Mouse (Mus musculus): Measurements from ENCODE around the gene 1700017B05Rik. TPM values are rescaled to one million over a fixed set of nuclear protein-coding genes. Genes with fewer than 3 reads are reported as not detected.

1700017B05Rik gene
- polyA plus RNA-seq, 1 experiment from 2014 or later: 24.6 TPM

- H3K4me3 ChIP-seq (replicated peaks): no peak overlapping the region
- no peak overlapping the region for H3K27ac ChIP-seq
- peaks cover 30% of the 10 kb centered on the region for H3K4me1 ChIP-seq
- no peak for ATAC-seq (replicated peaks; ENCODE audit: low FRiP score)
- no peaks in the 10 kb centered on the region for H3K9me3 ChIP-seq (replicated peaks)
- no peak overlapping the region for H3K9ac ChIP-seq
- H3K36me3 ChIP-seq: peaks cover 72% of the 10 kb centered on the region
- WGBS: 94% methylated on average over 11 of the region's 11 CpGs
- H3K4me2 ChIP-seq: no peak overlapping the region
- H3K27me3 ChIP-seq: no peaks in the 10 kb centered on the region
Observed at GRCm38 (mm10) chr9:57256861-57257260, 5.6 kb downstream of the 1700017B05Rik start.

- WGBS: 94% methylated on average over 20 of the region's 20 CpGs
- Histone ChIP-seq H3K4me2 (no peak overlapping the region), H3K27me3 (no peaks in the 10 kb centered on the region), H3K27ac (no peak overlapping the region), H3K36me3 (peaks cover 78% of the 10 kb centered on the region), H3K9ac (no peak overlapping the region), H3K4me1 (peaks cover 26% of the 10 kb centered on the region), H3K4me3 (replicated peaks) (no peak overlapping the region), H3K9me3 (replicated peaks) (no peaks in the 10 kb centered on the region)
- ATAC-seq (replicated peaks; ENCODE audit: low FRiP score): no peak
Observed at GRCm38 (mm10) chr9:57256309-57256708, 6.1 kb downstream of the 1700017B05Rik start.

GRCm38 (mm10) chr9:57254823-57255495, 7.5 kb downstream of the 1700017B05Rik start:
- ATAC-seq (replicated peaks; ENCODE audit: low FRiP score): no peak
- Histone ChIP-seq H3K4me1 (peaks cover 12% of the 10 kb centered on the region), H3K9me3 (replicated peaks) (no peaks in the 10 kb centered on the region), H3K9ac (no peak overlapping the region), H3K4me3 (replicated peaks) (no peak overlapping the region), H3K36me3 (peaks cover 85% of the 10 kb centered on the region), H3K27ac (no peak overlapping the region), H3K27me3 (no peaks in the 10 kb centered on the region), H3K4me2 (no peak overlapping the region)
- 85% methylated on average over 9 of the region's 9 CpGs for WGBS

- Histone ChIP-seq H3K4me1 (peaks cover 11% of the 10 kb centered on the region), H3K27ac (no peak overlapping the region), H3K4me3 (replicated peaks) (no peak overlapping the region), H3K9ac (no peak overlapping the region), H3K4me2 (no peak overlapping the region), H3K27me3 (no peaks in the 10 kb centered on the region), H3K9me3 (replicated peaks) (no peaks in the 10 kb centered on the region), H3K36me3 (peaks cover 85% of the 10 kb centered on the region)
- 75% methylated on average over 7 of the region's 7 CpGs for WGBS
- ATAC-seq (replicated peaks; ENCODE audit: low FRiP score): no peak
Observed at GRCm38 (mm10) chr9:57254061-57254460, 8.4 kb downstream of the 1700017B05Rik start.

GRCm38 (mm10) chr9:57251139-57251538, 11.3 kb downstream of the 1700017B05Rik start:
- H3K4me3 ChIP-seq (replicated peaks): no peak overlapping the region
- peaks cover 56% of the 10 kb centered on the region for H3K36me3 ChIP-seq
- no peaks in the 10 kb centered on the region for H3K27me3 ChIP-seq
- ATAC-seq (replicated peaks; ENCODE audit: low FRiP score): no peak
- 94% methylated on average over 2 of the region's 2 CpGs for WGBS
- no peak overlapping the region for H3K27ac ChIP-seq
- no peak overlapping the region for H3K4me2 ChIP-seq
- peaks cover 24% of the 10 kb centered on the region for H3K4me1 ChIP-seq
- no peak overlapping the region for H3K9ac ChIP-seq
- no peaks in the 10 kb centered on the region for H3K9me3 ChIP-seq (replicated peaks)

- Histone ChIP-seq H3K27ac (no peak overlapping the region), H3K36me3 (peaks cover 45% of the 10 kb centered on the region), H3K4me1 (peaks cover 19% of the 10 kb centered on the region), H3K27me3 (no peaks in the 10 kb centered on the region), H3K9ac (no peak overlapping the region), H3K4me3 (replicated peaks) (no peak overlapping the region), H3K4me2 (no peak overlapping the region), H3K9me3 (replicated peaks) (no peaks in the 10 kb centered on the region)
- ATAC-seq (replicated peaks; ENCODE audit: low FRiP score): no peak
- WGBS: 92% methylated on average over 4 of the region's 4 CpGs
Observed at GRCm38 (mm10) chr9:57250026-57250425, 12.4 kb downstream of the 1700017B05Rik start.

- 65% methylated on average over 7 of the region's 7 CpGs for WGBS
- no peak overlapping the region for H3K4me2 ChIP-seq
- no peak overlapping the region for H3K27ac ChIP-seq
- peaks cover 27% of the 10 kb centered on the region for H3K4me1 ChIP-seq
- ATAC-seq (replicated peaks; ENCODE audit: low FRiP score): no peak
- no peaks in the 10 kb centered on the region for H3K27me3 ChIP-seq
- no peaks in the 10 kb centered on the region for H3K9me3 ChIP-seq (replicated peaks)
- no peak overlapping the region for H3K4me3 ChIP-seq (replicated peaks)
- H3K9ac ChIP-seq: no peak overlapping the region
- peaks cover 27% of the 10 kb centered on the region for H3K36me3 ChIP-seq
Observed at GRCm38 (mm10) chr9:57248030-57248942, 14.1 kb downstream of the 1700017B05Rik start.

- H3K27me3 ChIP-seq: no peaks in the 10 kb centered on the region
- ATAC-seq (replicated peaks; ENCODE audit: low FRiP score): no peak
Observed at GRCm38 (mm10) chr9:57247201-57247671, 15.2 kb downstream of the 1700017B05Rik start.

GRCm38 (mm10) chr9:57246482-57246881, 15.9 kb downstream of the 1700017B05Rik start:
- Histone ChIP-seq H3K9me3 (replicated peaks) (no peaks in the 10 kb centered on the region), H3K4me2 (no peak overlapping the region), H3K4me3 (replicated peaks) (no peak overlapping the region), H3K4me1 (peaks cover 27% of the 10 kb centered on the region), H3K27me3 (no peaks in the 10 kb centered on the region), H3K36me3 (peaks cover 9% of the 10 kb centered on the region), H3K27ac (no peak overlapping the region), H3K9ac (no peak overlapping the region)
- whole genome bisulfite sequencing: 95% methylated on average over 5 of the region's 5 CpGs
- no peak for ATAC-seq (replicated peaks; ENCODE audit: low FRiP score)

More at GRCm38 (mm10) chr9:57247201-57247671, 15.2 kb downstream of the 1700017B05Rik start:
- Histone ChIP-seq H3K9ac (no peak overlapping the region), H3K4me1 (peaks cover 27% of the 10 kb centered on the region), H3K9me3 (replicated peaks) (no peaks in the 10 kb centered on the region), H3K36me3 (peaks cover 17% of the 10 kb centered on the region), H3K4me3 (replicated peaks) (no peak overlapping the region), H3K27ac (no peak overlapping the region), H3K4me2 (no peak overlapping the region)
- WGBS: 39% methylated on average over 8 of the region's 8 CpGs

GRCm38 (mm10) chr9:57244106-57244685, 18.2 kb downstream of the 1700017B05Rik start:
- ATAC-seq (replicated peaks; ENCODE audit: low FRiP score): no peak
- WGBS: 29% methylated on average over 7 of the region's 7 CpGs
- H3K36me3 ChIP-seq: no peaks in the 10 kb centered on the region

GRCm38 (mm10) chr9:57242916-57243315, 19.5 kb downstream of the 1700017B05Rik start:
- Histone ChIP-seq H3K9me3 (replicated peaks) (no peaks in the 10 kb centered on the region), H3K4me2 (no peak overlapping the region), H3K4me3 (replicated peaks) (no peak overlapping the region), H3K36me3 (no peaks in the 10 kb centered on the region), H3K27me3 (no peaks in the 10 kb centered on the region), H3K27ac (no peak overlapping the region), H3K4me1 (peaks cover 22% of the 10 kb centered on the region), H3K9ac (no peak overlapping the region)
- no peak for ATAC-seq (replicated peaks; ENCODE audit: low FRiP score)
- 47% methylated on average over 5 of the region's 5 CpGs for WGBS

More at GRCm38 (mm10) chr9:57244106-57244685, 18.2 kb downstream of the 1700017B05Rik start:
- Histone ChIP-seq H3K4me1 (peaks cover 27% of the 10 kb centered on the region), H3K9ac (no peak overlapping the region), H3K4me3 (replicated peaks) (no peak overlapping the region), H3K27me3 (no peaks in the 10 kb centered on the region), H3K9me3 (replicated peaks) (no peaks in the 10 kb centered on the region), H3K4me2 (no peak overlapping the region), H3K27ac (no peak overlapping the region)

- Histone ChIP-seq H3K9me3 (replicated peaks) (no peaks in the 10 kb centered on the region), H3K27me3 (no peaks in the 10 kb centered on the region), H3K27ac (no peak overlapping the region), H3K4me1 (peaks cover 13% of the 10 kb centered on the region), H3K36me3 (no peaks in the 10 kb centered on the region), H3K9ac (no peak overlapping the region), H3K4me3 (replicated peaks) (no peak overlapping the region), H3K4me2 (no peak overlapping the region)
- WGBS: 85% methylated on average over 5 of the region's 5 CpGs
- no peak for ATAC-seq (replicated peaks; ENCODE audit: low FRiP score)
Observed at GRCm38 (mm10) chr9:57241111-57241510, 21.3 kb downstream of the 1700017B05Rik start.
